Mouse (Mus musculus): ENCODE measurements around the gene Tgm2. TPM values are rescaled to one million over a fixed set of nuclear protein-coding genes. Genes with fewer than 3 reads are reported as not detected.

Gene Tgm2
- polyA plus RNA-seq, 1 experiment, result not detected

DNA sequence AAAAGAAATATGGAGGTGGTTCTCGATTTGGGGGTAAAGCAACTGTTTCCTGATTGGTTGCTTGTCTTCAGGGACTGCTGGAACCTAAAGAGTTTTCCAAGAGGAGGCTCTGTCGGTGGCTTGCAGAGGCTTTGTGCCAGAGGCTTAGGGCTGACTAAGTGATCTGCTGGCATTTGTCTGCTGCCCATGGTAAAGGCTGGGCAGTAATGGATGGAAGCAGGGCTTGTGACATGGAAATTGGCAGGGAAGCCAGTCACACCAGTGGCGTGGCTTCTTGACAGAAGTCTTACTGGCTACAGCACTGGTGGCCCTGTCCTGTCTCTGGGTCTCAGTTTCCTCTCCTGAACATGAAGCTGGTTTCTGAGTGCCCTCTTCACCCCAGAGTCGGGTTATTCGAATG, 49.2 kb downstream of the Tgm2 start:
- no peaks in the 10 kb centered on the region for H3K4me1 ChIP-seq (ENCODE audit: control insufficient read depth, insufficient read depth, low read length)
- no peak for TF ChIP-seq POLR2A (IDR thresholded peaks at IDR 0.05; ENCODE audit: insufficient read depth, low read depth, low read length)
- no peak for TF ChIP-seq CTCF (IDR thresholded peaks at IDR 0.05; ENCODE audit: insufficient read depth, low read depth, low read length)
- H3K27ac ChIP-seq (ENCODE audit: insufficient read depth, low read depth, low read length), result no peak overlapping the region
- 77% methylated on average over 5 of the region's 5 CpGs for WGBS
- H3K4me3 ChIP-seq (ENCODE audit: insufficient read depth, low read depth, low read length), result no peak overlapping the region

DNA sequence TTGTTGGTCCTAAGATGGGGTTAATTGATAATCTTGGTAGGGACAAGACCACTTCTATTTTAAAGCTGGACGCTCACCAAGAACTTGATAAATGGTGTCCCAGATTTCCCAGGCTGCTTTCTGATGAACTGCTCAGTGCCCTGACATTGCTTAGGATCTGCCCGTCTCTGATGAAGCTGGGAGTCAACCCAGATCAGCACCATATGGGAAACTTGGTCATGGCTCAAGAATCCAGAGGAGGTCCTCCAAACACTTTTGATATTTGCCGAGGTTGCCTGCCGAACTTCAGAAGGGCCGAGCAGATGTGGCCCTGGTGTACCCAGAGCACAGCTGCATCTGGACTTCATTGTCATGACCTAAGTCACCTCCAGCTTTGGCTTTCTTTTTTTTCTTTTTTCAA, 51.4 kb downstream of the Tgm2 start:
- 87% methylated on average over 5 of the region's 5 CpGs for WGBS
- H3K27ac ChIP-seq (ENCODE audit: insufficient read depth, low read depth, low read length), result no peak overlapping the region
- TF ChIP-seq CTCF (IDR thresholded peaks at IDR 0.05; ENCODE audit: insufficient read depth, low read depth, low read length), result no peak
- no peak for TF ChIP-seq POLR2A (IDR thresholded peaks at IDR 0.05; ENCODE audit: insufficient read depth, low read depth, low read length)

GRCm38 (mm10) chr2:158094300-158094699, 51.9 kb downstream of the Tgm2 start:
- 88% methylated on average over 7 of the region's 7 CpGs for WGBS
- TF ChIP-seq POLR2A (IDR thresholded peaks at IDR 0.05; ENCODE audit: insufficient read depth, low read depth, low read length), result no peak
- TF ChIP-seq CTCF (IDR thresholded peaks at IDR 0.05; ENCODE audit: insufficient read depth, low read depth, low read length), result no peak
- Histone ChIP-seq H3K4me1 (ENCODE audit: control insufficient read depth, insufficient read depth, low read length) (no peaks in the 10 kb centered on the region), H3K27ac (ENCODE audit: insufficient read depth, low read depth, low read length) (no peak overlapping the region), H3K4me3 (ENCODE audit: insufficient read depth, low read depth, low read length) (no peak overlapping the region)

More for the DNA sequence above, 51.4 kb downstream of the Tgm2 start:
- no peaks in the 10 kb centered on the region for H3K4me1 ChIP-seq (ENCODE audit: control insufficient read depth, insufficient read depth, low read length)
- H3K4me3 ChIP-seq (ENCODE audit: insufficient read depth, low read depth, low read length), result no peak overlapping the region

DNA sequence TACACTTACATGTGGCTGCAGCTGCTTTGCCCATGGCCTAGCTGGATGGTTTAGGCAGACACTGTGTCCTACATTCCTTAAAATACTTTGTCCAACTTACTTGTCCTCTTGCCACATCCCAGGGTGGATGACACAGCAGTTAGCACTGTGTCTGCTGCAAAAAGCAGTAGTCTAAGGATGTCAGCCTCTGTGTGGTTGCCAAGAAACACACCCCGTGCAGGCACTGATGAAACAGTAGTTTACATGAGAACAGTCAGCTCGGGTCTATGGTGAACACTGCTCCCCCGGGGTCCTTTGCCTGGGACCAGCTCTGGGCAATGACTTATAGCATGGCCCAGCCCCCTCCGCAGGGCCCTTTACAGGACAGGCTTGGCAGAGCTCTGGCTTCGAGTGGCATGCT, 52.9 kb downstream of the Tgm2 start:
- TF ChIP-seq CTCF (IDR thresholded peaks at IDR 0.05; ENCODE audit: insufficient read depth, low read depth, low read length) (no peak), POLR2A (IDR thresholded peaks at IDR 0.05; ENCODE audit: insufficient read depth, low read depth, low read length) (no peak)
- H3K27ac ChIP-seq (ENCODE audit: insufficient read depth, low read depth, low read length), result no peak overlapping the region
- 35% methylated on average over 5 of the region's 5 CpGs for WGBS
- H3K4me1 ChIP-seq (ENCODE audit: control insufficient read depth, insufficient read depth, low read length), result no peaks in the 10 kb centered on the region
- no peak overlapping the region for H3K4me3 ChIP-seq (ENCODE audit: insufficient read depth, low read depth, low read length)

DNA sequence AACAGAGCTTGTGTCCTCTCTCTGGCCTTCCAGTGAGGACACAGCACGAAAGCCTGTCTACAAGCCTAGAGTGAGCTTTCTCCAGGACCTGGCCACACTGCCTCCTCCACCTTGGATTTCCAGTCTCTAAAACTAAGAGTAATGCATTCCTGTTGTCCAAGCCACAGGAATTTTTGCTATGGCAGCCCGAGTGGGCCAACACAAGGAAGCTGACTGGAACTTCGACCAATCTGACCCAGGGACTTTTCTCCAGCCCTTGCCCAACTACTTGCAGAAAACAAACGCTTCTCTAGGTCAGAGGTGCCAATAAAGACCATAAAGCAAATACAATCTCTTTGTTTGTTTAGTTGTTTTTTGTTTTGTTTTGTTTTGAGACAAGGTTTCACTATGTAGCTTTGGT, 56.1 kb downstream of the Tgm2 start:
- Histone ChIP-seq H3K4me3 (ENCODE audit: insufficient read depth, low read depth, low read length) (no peak overlapping the region), H3K4me1 (ENCODE audit: control insufficient read depth, insufficient read depth, low read length) (no peaks in the 10 kb centered on the region), H3K27ac (ENCODE audit: insufficient read depth, low read depth, low read length) (no peak overlapping the region)
- TF ChIP-seq CTCF (IDR thresholded peaks at IDR 0.05; ENCODE audit: insufficient read depth, low read depth, low read length) (no peak), POLR2A (IDR thresholded peaks at IDR 0.05; ENCODE audit: insufficient read depth, low read depth, low read length) (no peak)
- 94% methylated on average over 4 of the region's 4 CpGs for WGBS

GRCm38 (mm10) chr2:158084486-158084885, 61.8 kb downstream of the Tgm2 start:
- no peak overlapping the region for H3K4me3 ChIP-seq (ENCODE audit: insufficient read depth, low read depth, low read length)
- no peaks in the 10 kb centered on the region for H3K4me1 ChIP-seq (ENCODE audit: control insufficient read depth, insufficient read depth, low read length)
- no peak overlapping the region for H3K27ac ChIP-seq (ENCODE audit: insufficient read depth, low read depth, low read length)
- WGBS, result 74% methylated on average over 8 of the region's 8 CpGs
- TF ChIP-seq POLR2A (IDR thresholded peaks at IDR 0.05; ENCODE audit: insufficient read depth, low read depth, low read length) (no peak), CTCF (IDR thresholded peaks at IDR 0.05; ENCODE audit: insufficient read depth, low read depth, low read length) (no peak)

GRCm38 (mm10) chr2:158080622-158081241, 65.5 kb downstream of the Tgm2 start:
- no peak overlapping the region for H3K4me3 ChIP-seq (ENCODE audit: insufficient read depth, low read depth, low read length)
- TF ChIP-seq CTCF (IDR thresholded peaks at IDR 0.05; ENCODE audit: insufficient read depth, low read depth, low read length) (no peak), POLR2A (IDR thresholded peaks at IDR 0.05; ENCODE audit: insufficient read depth, low read depth, low read length) (no peak)
- H3K4me1 ChIP-seq (ENCODE audit: control insufficient read depth, insufficient read depth, low read length), result no peaks in the 10 kb centered on the region
- 91% methylated on average over 9 of the region's 9 CpGs for WGBS
- no peak overlapping the region for H3K27ac ChIP-seq (ENCODE audit: insufficient read depth, low read depth, low read length)

DNA sequence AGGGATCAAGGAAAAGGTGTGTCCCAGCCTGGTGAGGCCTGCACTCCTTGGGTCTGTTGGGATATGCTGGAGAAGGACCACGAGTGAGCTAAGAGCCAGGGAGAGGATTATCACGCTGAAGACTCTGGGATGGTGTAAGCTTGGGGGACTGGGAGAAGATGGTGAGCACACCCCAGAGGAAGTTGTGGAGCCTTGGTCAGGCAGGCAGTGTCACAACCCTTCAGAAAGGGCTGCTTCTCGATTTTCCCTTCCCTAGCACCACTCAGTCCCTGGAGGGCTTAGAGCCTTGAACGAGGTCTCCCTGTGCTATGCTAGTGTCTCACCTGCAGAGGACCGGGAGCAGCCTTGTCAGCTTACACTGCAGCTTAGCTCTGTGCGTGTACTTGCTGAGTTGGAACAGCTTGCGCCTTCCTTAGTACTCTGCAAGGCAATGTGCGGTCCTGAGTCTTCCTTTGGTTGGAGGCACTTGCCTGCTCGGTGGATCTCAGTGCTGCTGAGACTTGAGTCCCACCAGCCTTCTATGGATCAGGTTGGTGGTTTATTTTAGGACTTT, 66.3 kb downstream of the Tgm2 start:
- Histone ChIP-seq H3K4me3 (ENCODE audit: insufficient read depth, low read depth, low read length) (no peak overlapping the region), H3K27ac (ENCODE audit: insufficient read depth, low read depth, low read length) (no peak overlapping the region), H3K4me1 (ENCODE audit: control insufficient read depth, insufficient read depth, low read length) (no peaks in the 10 kb centered on the region)
- TF ChIP-seq POLR2A (IDR thresholded peaks at IDR 0.05; ENCODE audit: insufficient read depth, low read depth, low read length) (no peak), CTCF (IDR thresholded peaks at IDR 0.05; ENCODE audit: insufficient read depth, low read depth, low read length) (no peak)
- 64% methylated on average over 9 of the region's 9 CpGs for WGBS

GRCm38 (mm10) chr2:158078971-158079370, 67.3 kb downstream of the Tgm2 start:
- H3K4me1 ChIP-seq (ENCODE audit: control insufficient read depth, insufficient read depth, low read length), result no peaks in the 10 kb centered on the region
- no peak overlapping the region for H3K4me3 ChIP-seq (ENCODE audit: insufficient read depth, low read depth, low read length)
- 63% methylated on average over 7 of the region's 7 CpGs for WGBS
- no peak overlapping the region for H3K27ac ChIP-seq (ENCODE audit: insufficient read depth, low read depth, low read length)
- TF ChIP-seq POLR2A (IDR thresholded peaks at IDR 0.05; ENCODE audit: insufficient read depth, low read depth, low read length) (no peak), CTCF (IDR thresholded peaks at IDR 0.05; ENCODE audit: insufficient read depth, low read depth, low read length) (no peak)

Measured in olfactory bulb, adult 2 months (tissue).